Mouse (Mus musculus) thymus, adult 18-20 months (tissue): ENCODE measurements around the gene Gpr135.
"Not testable (repeated sequence)": the region's sequence is repeated elsewhere in the genome, so short reads cannot be mapped to it uniquely, and the experiment has no call there.

Experiments
- DNase-seq, 2 experiments: peaks; one replicate each; pipeline ENCODE4 v3.0.0; 2022; ENCODE audit warnings: mixed read lengths in 2 of 2

Gpr135 gene

DNA sequence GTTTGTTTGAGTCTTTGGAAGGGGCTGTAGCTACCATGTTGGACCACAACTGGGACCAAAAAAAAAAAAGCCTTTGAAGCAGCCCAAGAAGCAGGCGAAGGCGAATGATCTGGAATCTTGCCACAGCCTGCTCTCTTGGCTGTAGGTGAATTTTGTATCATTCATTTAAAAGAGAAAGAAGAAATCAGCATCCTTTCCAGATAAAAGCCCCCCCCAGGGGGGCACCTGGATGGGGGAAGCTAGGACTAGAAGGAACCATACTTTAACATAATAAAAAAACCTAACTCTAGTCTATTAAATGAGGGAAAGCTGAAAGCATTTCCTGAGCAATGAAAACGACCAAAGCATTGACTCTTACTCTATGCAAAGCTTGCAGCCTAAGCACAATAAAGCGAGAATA is 20.1 kb downstream of the Gpr135 start:
- no peak for DNase-seq

DNA sequence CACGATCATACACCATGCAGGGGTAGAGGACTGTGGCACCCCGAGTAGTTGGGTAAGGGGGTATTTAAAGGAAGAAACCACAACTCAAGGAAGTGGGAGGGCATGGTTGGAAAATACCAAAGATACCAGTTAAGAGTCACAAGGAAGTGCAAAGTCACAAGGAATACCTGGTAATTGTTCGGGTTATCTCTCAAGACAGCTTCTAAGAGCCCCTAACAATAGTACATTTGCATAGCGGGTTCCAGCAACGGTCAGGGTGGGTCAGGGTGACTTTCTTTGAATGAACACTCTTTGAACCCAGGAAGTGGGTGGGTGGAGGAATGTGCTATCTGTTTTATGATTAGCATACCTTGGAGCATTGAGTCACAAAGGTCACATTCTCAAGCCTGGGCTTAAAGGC is 20.8 kb downstream of the Gpr135 start:
- not testable (repeated sequence) for DNase-seq

DNA sequence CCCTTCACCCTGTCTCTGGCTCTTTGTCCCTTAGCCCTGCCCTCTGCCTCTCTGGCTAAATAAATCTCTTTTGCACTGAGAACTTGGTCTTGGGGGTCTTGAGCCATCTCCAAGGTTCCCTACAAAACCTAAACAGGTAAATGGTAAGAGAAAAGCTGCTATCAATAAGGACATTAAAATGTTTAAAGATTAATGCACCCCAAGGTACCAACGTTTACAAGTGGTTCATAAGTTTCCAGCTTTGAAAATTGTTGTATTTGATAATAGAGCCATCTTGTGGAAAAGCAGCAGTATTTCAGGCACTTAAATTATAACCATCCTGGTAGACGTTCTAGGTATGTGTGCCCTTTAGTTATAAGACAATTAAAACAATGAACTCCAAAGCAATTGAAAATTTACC is 23.4 kb downstream of the Gpr135 start:
- DNase-seq: no peak

DNA sequence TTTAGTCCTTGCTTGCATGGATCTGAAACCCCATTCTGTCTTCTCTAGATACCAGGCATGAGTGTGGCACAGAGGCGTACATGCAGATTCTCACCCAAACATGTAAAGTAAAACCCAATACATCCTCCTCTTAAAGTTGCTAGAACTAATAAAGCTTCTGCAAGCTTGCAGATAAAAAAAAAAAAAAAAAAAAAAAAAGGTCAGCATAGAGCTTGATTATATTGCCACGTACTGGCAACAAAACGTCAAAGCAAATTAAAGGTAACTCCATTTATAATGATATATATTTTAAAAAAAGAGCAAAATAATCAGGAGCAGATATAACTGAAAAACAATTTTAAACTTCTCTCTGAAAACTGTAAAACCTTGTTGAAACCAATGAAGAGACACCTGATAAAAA is 29.7 kb downstream of the Gpr135 start:
- DNase-seq: no peak

DNA sequence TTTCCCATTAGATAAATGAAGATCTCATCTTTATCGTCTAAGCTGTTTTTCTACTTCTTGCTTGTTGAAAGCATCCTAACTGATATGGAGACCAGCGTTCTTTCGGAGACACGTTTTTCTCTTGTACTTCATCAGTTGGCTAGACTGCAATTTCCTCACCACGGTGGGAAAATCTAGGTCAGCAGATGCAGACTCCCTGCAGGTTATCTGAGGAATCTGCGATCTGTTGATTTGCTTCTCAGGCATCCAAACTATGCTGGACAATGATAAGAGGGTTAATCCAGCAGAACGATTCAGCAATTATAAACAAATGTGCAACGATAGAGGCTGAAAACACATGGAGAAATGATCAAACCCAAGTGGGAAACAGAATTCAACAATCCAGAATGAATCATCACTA is 31.4 kb downstream of the Gpr135 start:
- DNase-seq: no peak

DNA sequence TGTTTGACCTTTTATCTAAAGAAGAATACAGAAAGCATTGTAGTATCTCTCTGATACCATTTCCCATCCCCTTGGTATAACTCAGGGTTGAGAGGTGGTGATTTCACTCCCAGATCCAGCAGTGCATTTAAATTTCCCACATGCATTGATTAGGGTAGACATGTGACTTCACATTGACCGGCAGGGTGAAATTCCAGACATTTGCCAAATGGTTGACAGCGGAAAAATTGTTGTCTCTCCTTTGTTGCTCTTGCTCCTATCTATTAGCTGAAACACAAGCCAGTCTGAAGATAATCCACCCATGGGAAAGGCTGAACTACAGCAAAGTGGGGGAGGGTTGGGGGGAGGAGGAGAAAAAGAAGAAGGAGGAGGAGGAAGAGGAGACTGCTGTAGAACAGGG is 32.1 kb downstream of the Gpr135 start:
- DNase-seq: no peak

DNA sequence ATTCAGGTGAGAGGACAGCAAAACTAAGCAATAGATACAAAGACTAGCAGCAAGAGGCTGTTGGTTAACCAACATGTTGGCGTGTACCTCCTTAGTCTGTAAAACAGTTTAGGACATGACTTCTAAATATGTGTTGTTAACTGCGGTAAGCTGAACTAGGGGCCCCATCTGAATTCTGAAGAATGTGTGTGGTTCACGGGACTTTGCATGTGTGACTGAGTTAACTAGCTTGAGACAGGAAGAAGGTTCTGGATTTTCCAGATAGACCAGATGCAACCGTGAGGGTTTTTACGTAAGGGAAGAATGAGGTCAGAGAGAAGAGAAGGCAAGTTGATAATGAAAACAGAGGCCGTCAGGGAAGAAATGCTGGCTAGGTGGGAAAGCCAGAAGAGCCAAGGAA is 33.9 kb downstream of the Gpr135 start:
- no peak for DNase-seq

DNA sequence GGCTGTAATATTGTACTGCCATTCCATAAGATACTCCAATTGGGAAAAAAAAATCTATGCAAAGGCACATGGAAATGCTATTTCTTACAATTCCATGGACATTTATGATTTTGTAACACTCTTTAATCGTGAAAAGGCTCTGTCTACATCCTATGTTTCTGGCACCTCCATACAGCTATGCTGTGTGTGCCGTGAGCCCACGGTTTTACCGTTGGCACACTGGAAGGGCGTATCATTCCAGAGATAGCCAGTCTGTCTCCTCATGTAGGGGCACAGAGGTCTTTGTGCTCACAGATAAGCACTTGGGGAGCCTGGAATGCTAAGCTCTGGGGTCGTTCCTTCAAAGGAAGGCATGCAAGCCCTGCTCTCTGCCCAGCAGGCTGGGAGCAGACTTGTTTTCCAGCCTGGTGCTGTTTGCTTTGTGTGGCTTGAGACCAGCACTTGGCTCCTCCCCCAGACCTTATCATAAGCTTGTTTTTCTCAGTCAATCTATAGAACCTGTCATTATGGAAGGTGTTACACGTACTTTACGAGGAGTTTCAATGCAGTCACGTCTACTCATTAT is 34.7 kb downstream of the Gpr135 start:
- DNase-seq: no peak

DNA sequence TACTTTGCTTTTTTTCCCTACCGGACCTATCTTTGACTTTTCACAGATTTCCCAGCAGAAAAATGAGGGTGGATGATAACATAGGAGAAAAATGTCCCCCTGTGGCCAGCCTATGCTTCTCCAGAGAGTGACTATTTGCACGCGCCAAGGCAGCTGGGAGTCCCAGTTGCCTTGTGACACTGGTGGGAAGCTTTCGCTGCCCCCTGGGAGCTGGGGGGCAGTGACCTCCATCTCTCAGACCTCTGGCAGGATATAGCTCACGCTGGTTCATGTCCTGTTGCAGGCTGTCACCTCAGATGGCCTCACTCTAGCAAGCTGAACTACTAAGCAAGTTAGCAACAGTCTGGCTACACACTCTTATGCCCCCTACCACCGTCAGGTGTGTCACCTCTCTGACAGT is 39.1 kb downstream of the Gpr135 start:
- no peak for DNase-seq

DNA sequence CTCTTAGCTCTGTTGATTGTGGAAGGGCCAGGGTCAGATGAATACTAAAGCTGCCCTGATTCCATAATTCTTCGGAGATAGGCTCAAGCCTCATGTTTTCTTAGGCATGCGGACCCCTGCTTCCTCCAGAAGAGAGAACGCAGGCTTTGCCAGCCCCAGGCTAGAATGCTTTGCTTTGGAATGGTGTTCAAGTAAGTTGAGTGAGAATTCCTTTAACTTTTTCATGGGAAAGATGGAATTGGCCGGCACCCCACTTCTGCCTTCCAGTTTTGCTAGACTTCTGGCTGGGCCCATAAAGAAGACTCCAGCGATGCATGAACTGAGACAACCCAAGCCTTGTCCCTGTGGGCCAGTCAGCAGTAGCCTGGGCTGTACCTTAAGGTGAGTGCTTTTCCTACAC is 39.8 kb downstream of the Gpr135 start:
- DNase-seq: no peak

DNA sequence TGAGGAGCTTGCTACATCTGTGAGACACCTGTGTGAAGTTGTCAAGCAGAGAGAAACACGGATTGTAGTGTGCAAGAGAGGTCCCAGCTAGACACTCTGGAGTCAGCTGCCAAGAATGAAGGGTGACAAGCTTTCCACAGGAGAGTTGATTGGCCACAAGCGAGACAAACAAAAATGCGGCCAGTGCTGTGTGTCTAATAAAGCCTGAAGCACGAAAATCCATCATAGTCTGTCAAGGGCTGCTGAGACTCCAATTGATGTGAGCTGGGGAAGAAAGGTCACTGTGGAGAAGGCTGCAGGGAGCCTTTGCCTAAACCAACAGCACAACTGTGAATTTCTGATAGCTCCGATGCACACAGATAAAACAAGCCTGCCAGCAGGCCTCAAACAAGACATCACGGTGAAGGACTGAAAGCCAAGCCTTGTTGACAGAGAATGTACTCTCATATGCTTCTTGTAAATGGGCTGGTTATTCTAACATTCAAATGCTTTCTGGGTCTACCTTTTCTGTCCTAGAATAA is 45.6 kb downstream of the Gpr135 start:
- no peak for DNase-seq

DNA sequence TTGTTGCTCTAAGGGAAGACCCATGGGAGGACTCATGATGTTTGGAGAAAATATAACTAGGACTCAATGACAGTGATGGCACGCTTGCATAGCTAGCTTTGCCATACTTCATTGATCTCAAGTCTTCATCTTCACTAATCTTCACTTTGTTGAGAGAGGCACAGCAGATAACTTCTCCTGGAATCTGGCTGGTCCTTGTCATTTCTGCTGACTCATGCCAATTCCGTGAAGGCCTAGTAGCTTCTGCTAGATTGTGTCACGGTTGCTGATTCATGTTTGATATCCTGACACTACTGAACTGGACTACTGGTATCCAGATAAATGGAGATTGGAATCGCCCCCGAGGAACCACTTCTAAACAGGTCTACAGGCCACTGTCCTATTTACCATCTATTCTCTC is 47.4 kb downstream of the Gpr135 start:
- DNase-seq: no peak

DNA sequence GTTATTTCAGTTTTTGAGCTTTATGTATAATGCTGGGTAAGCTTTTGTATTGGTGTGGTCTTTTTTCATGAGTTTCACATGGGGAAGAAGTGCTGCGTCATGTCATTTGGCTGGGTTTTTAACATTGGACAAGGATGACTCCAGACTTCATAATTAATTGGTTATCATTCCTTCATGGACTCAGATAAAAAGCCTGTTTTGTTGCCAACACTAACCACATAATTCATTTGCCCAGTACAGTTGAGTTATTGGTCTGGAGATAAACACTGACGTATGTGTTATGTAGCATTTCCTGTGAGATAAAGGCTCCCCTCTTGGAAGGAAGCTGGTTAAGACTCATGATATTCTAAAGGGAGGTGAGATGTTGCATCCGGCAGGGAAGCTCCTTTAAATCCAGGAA is 48.1 kb downstream of the Gpr135 start:
- DNase-seq: no peak

DNA sequence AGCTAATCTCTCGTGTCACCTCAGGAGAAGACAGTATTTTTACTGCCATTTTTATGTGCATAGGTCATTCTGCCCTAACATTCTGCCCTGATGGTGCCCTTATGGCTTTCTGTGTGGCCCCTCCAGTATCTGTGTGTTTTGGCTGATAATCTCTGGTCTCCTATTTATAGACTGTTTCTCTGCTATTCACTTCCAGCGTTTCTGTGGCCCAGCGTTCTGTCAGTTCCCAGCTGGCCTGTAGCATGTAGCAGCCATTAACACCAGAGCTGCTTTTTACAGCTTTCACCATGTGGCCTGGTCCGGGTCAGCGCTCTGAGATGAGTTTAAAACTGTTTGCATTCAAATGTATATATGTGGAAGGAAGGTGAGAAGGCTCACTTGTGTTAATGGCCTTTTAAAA is 49.4 kb downstream of the Gpr135 start:
- DNase-seq: no peak

DNA sequence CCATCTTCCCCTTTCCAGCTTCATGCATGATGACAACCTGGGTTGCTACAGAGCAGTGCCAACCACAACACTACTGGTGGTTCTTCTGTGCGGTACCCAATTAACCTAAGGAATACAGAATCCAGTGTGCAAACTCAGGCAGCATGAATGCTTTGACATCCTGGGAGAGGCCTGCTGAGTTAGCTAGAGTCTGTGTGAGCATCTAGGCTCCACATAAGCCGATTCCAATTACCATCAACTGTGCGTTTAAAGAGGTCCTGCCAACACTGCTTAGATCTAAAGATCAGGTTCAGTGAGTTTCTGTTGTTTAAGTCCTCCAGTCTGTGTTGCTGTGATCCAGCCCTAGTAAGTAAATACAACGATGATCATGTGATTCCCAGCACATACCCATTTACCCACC is 50.6 kb downstream of the Gpr135 start:
- DNase-seq: no peak
